Mouse (Mus musculus): ENCODE results near the gene Kif21b. TPM values are rescaled to one million over a fixed set of nuclear protein-coding genes. Genes with fewer than 3 reads are reported as not detected.

The Kif21b gene
- total RNA-seq (2021) (under 1 TPM; 0.78 to 0.98 TPM), polyA plus RNA-seq (2012; rRNA removed) (1.7 and 2.7 TPM in 2 replicates)
- long read RNA-seq, partial matches to known transcripts: 0 of 1 reads
- long read RNA-seq, other reads (novel, unspliced or antisense): 1 of 1 reads

- Histone ChIP-seq H3K27ac (peak within 1 kb of the TSS; percentile 38; the same call in 1 of the 2 replicates), H3K27me3 (ENCODE audit: control insufficient read depth, insufficient read depth, low read length) (peaks cover 4% of the 10 kb centered on the region), H3K4me1 (ENCODE audit: control insufficient read depth, insufficient read depth, low read length) (peaks cover 12% of the 10 kb centered on the region), H3K36me3 (ENCODE audit: control insufficient read depth, insufficient read depth, low read length) (no peaks in the 10 kb centered on the region), H3K9ac (ENCODE audit: low read depth, low read length) (peak within 1 kb of the TSS; percentile 76), H3K4me3 (peak within 1 kb of the TSS; percentile 51), H3K79me2 (replicated peaks; ENCODE audit: control insufficient read depth, insufficient read depth, low read length) (no peaks in the 10 kb centered on the region)
- DNase-seq: peak; percentile 86 to 89
- TF ChIP-seq POLR2A (IDR thresholded peaks at IDR 0.05; ENCODE audit: insufficient read depth, low read depth, low read length): no peak
- WGBS: 2% methylated on average over 40 of the region's 42 CpGs
- intact Hi-C loops (cut with DNase I): no loop called here
Measured at GRCm38 (mm10) chr1:136130951-136131558, at the start of gene Kif21b. Kif21b (plus strand) TSS chr1:136131389.

- Histone ChIP-seq H3K36me3 (ENCODE audit: control insufficient read depth, insufficient read depth, low read length) (no peaks in the 10 kb centered on the region), H3K79me2 (replicated peaks; ENCODE audit: control insufficient read depth, insufficient read depth, low read length) (no peaks in the 10 kb centered on the region), H3K27ac (no peak overlapping the region), H3K27me3 (ENCODE audit: control insufficient read depth, insufficient read depth, low read length) (no peaks in the 10 kb centered on the region), H3K9ac (ENCODE audit: low read depth, low read length) (no peak overlapping the region), H3K4me1 (ENCODE audit: control insufficient read depth, insufficient read depth, low read length) (peaks cover 1% of the 10 kb centered on the region; the same call in 1 of the 2 replicates), H3K4me3 (no peak overlapping the region)
- 56% methylated on average over 3 of the region's 3 CpGs for WGBS
- TF ChIP-seq POLR2A (IDR thresholded peaks at IDR 0.05; ENCODE audit: insufficient read depth, low read depth, low read length): no peak
- no peak for TF ChIP-seq CTCF (IDR thresholded peaks at IDR 0.05)
- TF ChIP-seq EP300 (IDR thresholded peaks at IDR 0.05; ENCODE audit: insufficient read depth, low read depth, low read length): no peak
- no peak for DNase-seq
- intact Hi-C loops (cut with DNase I): no loop called here
Measured at GRCm38 (mm10) chr1:136085988-136086685, 45.1 kb upstream of the Kif21b start.

GRCm38 (mm10) chr1:136089368-136090165, 41.6 kb upstream of the Kif21b start:
- no peak overlapping the region for H3K4me3 ChIP-seq
- WGBS: 60% methylated on average over 9 of the region's 9 CpGs
- intact Hi-C loops (cut with DNase I): no loop called here

GRCm38 (mm10) chr1:136093726-136094125, 37.5 kb upstream of the Kif21b start:
- TF ChIP-seq CTCF (IDR thresholded peaks at IDR 0.05) (no peak), POLR2A (IDR thresholded peaks at IDR 0.05; ENCODE audit: insufficient read depth, low read depth, low read length) (no peak), EP300 (IDR thresholded peaks at IDR 0.05; ENCODE audit: insufficient read depth, low read depth, low read length) (no peak)
- H3K4me1 ChIP-seq (ENCODE audit: control insufficient read depth, insufficient read depth, low read length): peaks cover 1% of the 10 kb centered on the region; the same call in 1 of the 2 replicates
- no peaks in the 10 kb centered on the region for H3K36me3 ChIP-seq (ENCODE audit: control insufficient read depth, insufficient read depth, low read length)
- 72% methylated on average over 3 of the region's 3 CpGs for WGBS
- no peaks in the 10 kb centered on the region for H3K79me2 ChIP-seq (replicated peaks; ENCODE audit: control insufficient read depth, insufficient read depth, low read length)
- DNase-seq: no peak
- intact Hi-C loops (cut with DNase I): no loop called here
- H3K4me3 ChIP-seq: no peak overlapping the region
- no peaks in the 10 kb centered on the region for H3K27me3 ChIP-seq (ENCODE audit: control insufficient read depth, insufficient read depth, low read length)
- H3K9ac ChIP-seq (ENCODE audit: low read depth, low read length): no peak overlapping the region
- no peak overlapping the region for H3K27ac ChIP-seq

More at GRCm38 (mm10) chr1:136089368-136090165, 41.6 kb upstream of the Kif21b start:
- Histone ChIP-seq H3K79me2 (replicated peaks; ENCODE audit: control insufficient read depth, insufficient read depth, low read length) (no peaks in the 10 kb centered on the region), H3K4me1 (ENCODE audit: control insufficient read depth, insufficient read depth, low read length) (peaks cover 1% of the 10 kb centered on the region; the same call in 1 of the 2 replicates), H3K27ac (no peak overlapping the region), H3K27me3 (ENCODE audit: control insufficient read depth, insufficient read depth, low read length) (no peaks in the 10 kb centered on the region), H3K9ac (ENCODE audit: low read depth, low read length) (no peak overlapping the region), H3K36me3 (ENCODE audit: control insufficient read depth, insufficient read depth, low read length) (no peaks in the 10 kb centered on the region)
- peak in 1 of 2 experiments; percentile 14 for DNase-seq
- TF ChIP-seq POLR2A (IDR thresholded peaks at IDR 0.05; ENCODE audit: insufficient read depth, low read depth, low read length) (no peak), CTCF (IDR thresholded peaks at IDR 0.05) (no peak), EP300 (IDR thresholded peaks at IDR 0.05; ENCODE audit: insufficient read depth, low read depth, low read length) (no peak)

GRCm38 (mm10) chr1:136094807-136095206, 36.4 kb upstream of the Kif21b start:
- H3K27ac ChIP-seq: no peak overlapping the region
- DNase-seq: no peak
- no peaks in the 10 kb centered on the region for H3K27me3 ChIP-seq (ENCODE audit: control insufficient read depth, insufficient read depth, low read length)
- intact Hi-C loops (cut with DNase I): no loop called here
- peaks cover under 1% of the 10 kb centered on the region; the same call in 1 of the 2 replicates for H3K4me1 ChIP-seq (ENCODE audit: control insufficient read depth, insufficient read depth, low read length)
- H3K4me3 ChIP-seq: no peak overlapping the region
- no peaks in the 10 kb centered on the region for H3K79me2 ChIP-seq (replicated peaks; ENCODE audit: control insufficient read depth, insufficient read depth, low read length)
- H3K9ac ChIP-seq (ENCODE audit: low read depth, low read length): no peak overlapping the region
- no peaks in the 10 kb centered on the region for H3K36me3 ChIP-seq (ENCODE audit: control insufficient read depth, insufficient read depth, low read length)
- WGBS: 71% methylated on average over 5 of the region's 5 CpGs
- TF ChIP-seq CTCF (IDR thresholded peaks at IDR 0.05) (no peak), EP300 (IDR thresholded peaks at IDR 0.05; ENCODE audit: insufficient read depth, low read depth, low read length) (no peak), POLR2A (IDR thresholded peaks at IDR 0.05; ENCODE audit: insufficient read depth, low read depth, low read length) (no peak)

All from heart, adult 2 months (tissue).